Mouse (Mus musculus): ENCODE results near the gene Nln.

Gene Nln

DNA sequence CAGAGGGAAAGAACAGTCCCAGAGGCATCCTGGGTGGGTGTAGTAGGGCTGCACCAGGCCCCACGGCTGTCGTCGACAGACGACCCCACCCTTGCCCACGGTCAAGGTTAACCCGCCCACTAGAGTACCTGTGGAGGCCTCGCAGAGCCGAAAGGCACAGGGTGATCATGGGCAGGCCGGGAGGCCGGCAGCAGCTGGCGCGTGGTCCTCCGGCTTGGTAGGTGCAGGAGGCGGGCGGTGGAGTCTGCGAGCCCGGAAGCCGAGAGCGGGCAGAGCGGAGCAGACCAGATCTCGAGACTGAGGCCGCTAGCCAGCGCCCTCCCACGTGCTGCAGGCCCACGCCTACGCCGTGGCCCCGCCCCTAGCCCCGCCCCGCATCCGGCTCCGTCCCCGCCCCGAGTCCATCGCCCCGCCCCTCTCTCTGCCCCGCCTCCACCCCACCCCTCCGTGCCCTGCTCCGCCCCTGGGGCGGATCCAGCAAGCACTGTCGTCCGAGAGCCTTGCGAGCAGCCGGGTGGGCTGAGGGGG lies at the start of gene Nln, which contains the start of gene Sgtb:
Nln (minus strand) TSS at position 327 of the 528 bp plus-strand sequence.
Sgtb (plus strand) TSS at position 454 of the 528 bp plus-strand sequence.
- TF ChIP-seq GATA4 (IDR thresholded peaks at IDR 0.05; ENCODE audit: insufficient replicate concordance, low read length): no peak; the same call in 1 of the 2 replicates

DNA sequence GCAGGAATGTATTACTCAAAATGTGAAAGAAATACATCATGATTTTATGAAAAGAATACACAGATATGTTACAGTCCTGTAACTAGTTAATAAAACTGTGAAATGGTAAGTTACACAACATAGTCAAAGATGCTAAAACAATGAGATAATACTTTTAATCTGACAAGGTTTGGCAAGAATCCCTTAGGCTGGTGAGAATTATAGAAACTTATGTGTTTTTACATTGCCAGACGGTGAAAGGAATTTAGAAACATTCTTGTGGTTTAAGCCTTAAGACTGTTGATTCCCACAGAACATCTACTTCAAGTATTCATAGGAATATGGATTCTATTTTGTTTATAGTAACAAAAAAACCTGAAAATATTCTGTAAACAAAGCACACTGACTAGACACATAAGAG lies 46.3 kb upstream of the Nln start:
- TF ChIP-seq GATA4 (IDR thresholded peaks at IDR 0.05; ENCODE audit: insufficient replicate concordance, low read length): no peak

DNA sequence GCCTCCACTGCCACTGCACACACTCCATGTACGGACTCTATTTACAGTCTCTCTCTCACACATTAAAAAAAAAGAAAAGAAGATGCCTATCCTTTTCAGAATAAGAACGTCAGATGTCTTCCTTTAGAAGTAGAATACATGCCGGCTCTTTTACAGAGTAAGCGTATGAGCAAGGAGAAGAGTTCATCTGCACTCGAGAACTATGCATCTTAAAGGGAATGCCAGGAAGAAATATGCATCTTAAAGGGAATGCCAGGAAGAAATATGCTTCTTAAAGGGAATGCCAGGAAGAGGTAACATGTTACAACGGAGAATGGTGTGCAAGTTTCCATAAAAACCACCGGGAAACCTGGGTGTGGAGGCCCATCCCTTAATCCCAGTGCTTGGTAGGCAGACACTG lies 45.7 kb upstream of the Nln start:
- no peak for TF ChIP-seq GATA4 (IDR thresholded peaks at IDR 0.05; ENCODE audit: insufficient replicate concordance, low read length)

DNA sequence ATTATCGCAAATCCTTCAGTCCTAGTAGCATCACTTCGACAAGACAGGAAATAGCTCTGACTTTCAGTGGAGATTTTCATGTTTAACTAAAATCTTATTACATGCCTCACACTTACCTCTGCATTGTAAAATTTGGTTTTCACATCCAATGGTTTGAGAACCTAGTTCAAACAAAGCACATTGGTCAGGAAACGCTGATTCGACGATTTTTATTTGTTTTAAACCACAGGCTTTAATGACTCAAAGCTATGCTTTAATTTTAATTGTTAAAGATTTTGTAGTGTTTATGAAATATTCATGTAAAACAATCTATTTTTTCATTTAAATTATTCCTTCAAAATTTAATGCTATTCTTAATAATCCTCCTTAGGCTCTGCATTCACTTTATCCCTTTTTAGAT lies 44.8 kb upstream of the Nln start:
- no peak for TF ChIP-seq GATA4 (IDR thresholded peaks at IDR 0.05; ENCODE audit: insufficient replicate concordance, low read length)

DNA sequence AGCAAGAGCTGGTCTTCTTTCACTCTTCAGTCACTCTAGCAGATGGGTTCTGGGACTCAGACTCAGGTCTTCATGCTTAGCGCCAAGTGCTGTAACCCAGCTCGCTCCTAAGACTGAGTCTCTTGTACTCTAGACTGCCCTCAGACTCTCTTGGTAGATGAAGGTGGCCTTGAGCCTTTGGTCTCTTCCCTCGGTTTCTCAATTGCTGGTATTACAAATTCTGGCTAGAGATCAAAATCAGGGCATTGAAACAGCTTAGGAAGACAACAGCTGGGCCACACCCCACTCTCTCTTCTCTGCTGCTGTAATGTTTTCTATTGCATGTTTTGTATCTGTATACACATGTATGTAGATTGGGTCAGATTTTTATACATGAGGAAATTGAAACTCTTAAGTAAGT lies 36.2 kb upstream of the Nln start:
- TF ChIP-seq GATA4 (IDR thresholded peaks at IDR 0.05; ENCODE audit: insufficient replicate concordance, low read length): no peak

DNA sequence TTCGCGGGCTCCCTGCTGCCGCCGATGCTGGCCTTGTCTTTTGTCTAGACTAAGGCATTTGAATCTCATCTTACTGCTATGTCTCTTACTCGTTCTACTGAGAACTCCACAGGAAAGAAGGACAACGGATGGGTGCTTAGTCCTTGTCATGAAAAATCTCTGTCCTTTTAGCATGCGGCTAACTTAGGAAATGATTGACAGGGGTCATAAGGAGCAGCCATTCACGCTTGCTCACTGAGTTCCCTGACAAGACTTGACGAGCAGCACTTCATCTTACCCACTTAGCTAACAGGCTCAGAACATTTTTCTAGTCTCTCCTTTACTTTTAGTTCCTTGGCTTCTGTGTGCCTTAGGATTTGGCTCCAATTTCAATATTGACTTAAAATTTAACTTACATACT lies 35.5 kb upstream of the Nln start:
- no peak for TF ChIP-seq GATA4 (IDR thresholded peaks at IDR 0.05; ENCODE audit: insufficient replicate concordance, low read length)

DNA sequence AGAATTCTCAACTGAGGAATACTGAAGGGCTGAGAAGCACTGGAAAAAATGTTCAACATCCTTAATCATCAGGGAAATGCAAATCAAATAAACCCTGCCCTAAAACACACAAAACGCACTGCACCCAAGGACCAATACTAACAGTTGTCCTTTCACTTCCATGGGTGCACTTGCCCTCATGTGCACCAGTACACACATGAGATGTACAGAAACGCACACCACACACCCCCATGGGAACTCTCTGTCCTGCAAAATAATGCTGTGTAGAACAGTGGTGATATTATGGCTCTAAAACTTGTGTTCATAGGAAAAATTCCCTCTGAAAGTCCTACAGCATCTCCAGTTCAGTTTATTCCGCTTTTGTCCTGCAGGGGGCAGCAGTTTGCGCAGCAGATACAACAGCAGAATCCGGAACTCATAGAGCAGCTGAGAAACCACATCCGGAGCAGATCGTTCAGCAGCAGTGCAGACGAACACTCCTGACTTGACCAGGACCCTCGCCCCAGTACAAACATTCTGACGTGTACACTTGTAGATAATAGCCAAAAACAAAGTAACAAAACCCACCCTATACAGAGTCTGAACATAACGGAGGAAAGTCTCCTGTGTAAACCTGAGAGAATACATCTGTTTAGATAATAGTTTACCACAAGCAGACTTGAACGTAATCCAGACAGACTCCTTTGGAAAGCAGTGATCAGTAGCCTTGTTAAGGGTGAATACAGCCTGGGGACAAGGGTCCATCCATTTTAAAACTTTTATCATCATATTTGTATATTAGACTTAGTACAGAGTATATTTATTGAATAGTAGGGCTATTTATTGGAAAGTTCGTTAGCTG lies 30.2 kb upstream of the Nln start:
- no peak for TF ChIP-seq GATA4 (IDR thresholded peaks at IDR 0.05; ENCODE audit: insufficient replicate concordance, low read length)

DNA sequence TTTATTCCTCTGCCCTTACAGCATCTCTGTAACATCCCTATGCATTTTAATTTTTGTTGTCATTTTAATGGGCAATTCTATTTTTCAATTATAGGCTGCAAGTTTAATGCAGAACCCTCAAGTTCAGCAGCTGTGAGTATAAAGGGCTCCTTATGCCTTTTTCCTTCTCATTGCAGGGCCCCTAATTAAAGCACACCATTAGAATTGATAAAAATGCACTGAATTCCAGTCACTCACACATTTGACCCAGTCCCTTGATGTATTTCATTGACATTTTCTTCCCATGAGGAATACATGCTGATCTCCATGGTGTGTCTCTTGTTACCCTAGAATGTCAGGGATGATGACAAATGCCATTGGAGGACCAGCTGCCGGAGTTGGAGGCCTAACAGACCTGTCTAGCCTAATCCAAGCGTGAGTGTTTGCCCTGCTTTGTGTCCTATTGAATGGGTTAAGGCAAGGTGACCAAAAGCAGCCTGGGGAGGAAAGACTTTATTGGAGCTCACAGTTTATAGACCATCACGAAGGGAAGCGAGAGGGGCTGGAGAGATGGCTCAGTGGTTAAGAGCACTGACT lies 25.2 kb upstream of the Nln start:
- no peak for TF ChIP-seq GATA4 (IDR thresholded peaks at IDR 0.05; ENCODE audit: insufficient replicate concordance, low read length)

DNA sequence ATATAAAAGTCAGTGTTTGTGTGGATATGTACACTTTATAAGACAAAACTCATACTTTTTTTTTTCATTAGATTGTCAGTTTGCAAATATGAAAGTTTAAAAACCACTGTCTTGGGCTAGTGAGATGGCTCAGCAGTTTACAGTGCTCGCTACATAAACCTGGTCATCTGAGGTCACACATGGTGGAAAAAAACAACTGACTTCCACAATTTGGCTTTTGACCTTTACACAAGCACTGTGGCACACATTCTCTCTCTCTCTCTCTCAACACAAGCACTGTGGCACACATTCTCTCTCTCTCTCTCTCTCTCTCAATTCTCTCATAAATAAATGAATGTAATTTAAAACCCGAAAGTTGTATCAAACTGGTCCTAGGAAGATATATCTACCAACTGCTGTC lies 23.1 kb upstream of the Nln start:
- TF ChIP-seq GATA4 (IDR thresholded peaks at IDR 0.05; ENCODE audit: insufficient replicate concordance, low read length): no peak

DNA sequence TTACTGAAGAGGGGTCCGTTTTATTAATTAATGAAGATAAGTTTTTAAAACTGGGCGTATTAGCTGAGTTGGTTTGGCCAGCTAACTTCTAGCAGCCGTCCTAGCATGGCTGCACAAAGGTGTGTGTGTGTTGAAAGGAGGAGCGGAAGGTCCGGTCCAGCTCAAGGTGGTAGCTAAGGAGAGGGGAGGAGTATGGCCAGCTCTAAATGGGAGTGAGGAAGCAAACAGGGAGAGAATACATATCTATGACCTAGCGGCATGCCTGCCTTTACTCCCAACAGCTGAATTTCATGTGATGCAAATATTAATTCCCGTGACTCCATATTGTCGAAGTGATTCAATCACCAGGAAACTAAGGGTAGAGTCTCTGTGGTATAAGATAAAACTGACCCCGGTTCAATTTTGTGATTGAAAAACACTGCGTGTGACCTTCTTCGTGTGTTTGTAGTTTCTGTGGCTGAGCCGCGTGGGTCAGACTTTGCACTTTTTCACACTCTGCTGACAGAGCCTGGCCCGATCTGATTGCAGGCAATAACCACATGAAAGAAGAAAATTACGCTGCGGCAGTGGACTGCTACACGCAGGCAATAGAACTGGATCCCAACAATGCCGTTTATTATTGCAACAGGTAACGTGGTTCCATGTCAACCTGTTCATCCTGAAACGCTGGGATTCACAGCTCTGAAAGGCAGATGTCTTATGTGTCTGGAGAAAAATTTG lies 14.4 kb upstream of the Nln start:
- TF ChIP-seq GATA4 (IDR thresholded peaks at IDR 0.05; ENCODE audit: insufficient replicate concordance, low read length): no peak

DNA sequence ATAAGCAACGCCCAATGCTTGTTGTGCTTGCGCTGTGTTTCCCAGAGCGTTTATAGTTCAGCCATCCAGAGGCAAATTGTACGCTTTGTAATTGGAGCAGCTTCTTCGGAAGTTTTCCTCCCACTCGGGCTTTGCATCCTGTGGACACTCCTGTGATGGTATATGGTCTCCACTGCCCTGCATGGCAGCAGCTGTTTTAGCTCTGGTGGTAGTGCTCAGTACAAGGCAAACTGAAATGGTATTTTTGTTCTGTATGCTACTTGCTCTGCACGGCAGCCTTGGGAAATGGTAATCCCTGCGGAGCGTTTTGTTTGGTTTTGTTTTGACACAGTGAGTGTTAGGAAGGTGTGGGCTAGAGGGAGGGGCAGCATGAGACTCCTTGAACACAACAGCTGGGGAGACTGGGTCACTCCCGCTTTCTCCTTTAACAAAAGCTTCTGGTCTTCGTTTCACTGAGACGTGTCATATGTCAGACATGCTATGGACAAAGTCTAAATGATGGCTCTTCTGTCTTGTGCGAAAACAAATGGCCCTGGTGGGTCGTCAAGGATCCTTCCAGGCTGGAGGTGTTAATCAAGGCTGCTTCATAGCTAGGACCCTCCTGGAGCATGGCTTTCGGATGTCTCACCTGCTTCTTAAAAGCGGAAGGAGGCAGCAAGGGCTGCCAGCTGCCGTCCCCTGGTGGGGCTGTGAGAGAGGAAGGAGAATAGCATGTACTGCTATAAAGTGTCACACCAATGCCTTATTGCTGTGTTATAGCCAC lies 12.8 kb upstream of the Nln start:
- no peak for TF ChIP-seq GATA4 (IDR thresholded peaks at IDR 0.05; ENCODE audit: insufficient replicate concordance, low read length)

DNA sequence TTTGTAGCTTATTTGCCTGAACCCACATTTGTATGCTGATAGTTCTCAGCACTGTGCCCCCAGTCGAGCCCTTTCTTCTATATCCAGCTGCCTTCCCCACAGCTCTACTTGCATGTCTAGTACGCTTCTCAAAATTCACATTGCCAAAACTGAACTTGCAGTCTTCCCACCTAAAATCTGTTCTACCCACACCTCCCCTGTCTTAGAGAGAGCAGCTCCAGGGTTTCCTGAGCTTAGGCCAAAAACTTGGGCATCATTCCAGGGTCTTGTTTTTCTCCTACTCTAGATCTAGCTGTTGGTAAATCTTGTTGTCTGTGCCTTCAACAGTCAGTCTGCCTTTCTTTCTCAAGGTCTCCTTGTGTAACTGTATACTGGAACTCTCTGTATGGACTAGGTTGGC lies 5.4 kb upstream of the Nln start:
- no peak for TF ChIP-seq GATA4 (IDR thresholded peaks at IDR 0.05; ENCODE audit: insufficient replicate concordance, low read length)

DNA sequence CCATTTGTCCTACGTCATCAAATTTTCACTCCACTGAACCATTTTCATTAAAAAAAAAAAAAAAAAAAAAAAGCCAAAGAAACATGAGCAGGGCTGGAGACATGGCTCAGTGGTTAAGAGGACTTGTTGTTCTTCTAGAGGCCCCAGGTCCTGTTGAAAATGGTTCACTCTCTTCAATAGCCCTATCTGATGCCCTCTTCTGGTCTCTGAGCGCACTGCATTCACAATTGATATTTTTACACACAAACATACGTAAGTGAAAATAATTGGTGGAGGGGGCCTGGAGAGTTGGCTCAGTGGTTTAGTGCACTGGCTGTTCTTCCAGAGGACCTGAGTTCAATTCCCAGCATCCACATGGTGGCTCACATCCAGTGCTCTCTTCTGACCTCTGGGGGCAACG lies 4.4 kb upstream of the Nln start:
- no peak for TF ChIP-seq GATA4 (IDR thresholded peaks at IDR 0.05; ENCODE audit: insufficient replicate concordance, low read length)

DNA sequence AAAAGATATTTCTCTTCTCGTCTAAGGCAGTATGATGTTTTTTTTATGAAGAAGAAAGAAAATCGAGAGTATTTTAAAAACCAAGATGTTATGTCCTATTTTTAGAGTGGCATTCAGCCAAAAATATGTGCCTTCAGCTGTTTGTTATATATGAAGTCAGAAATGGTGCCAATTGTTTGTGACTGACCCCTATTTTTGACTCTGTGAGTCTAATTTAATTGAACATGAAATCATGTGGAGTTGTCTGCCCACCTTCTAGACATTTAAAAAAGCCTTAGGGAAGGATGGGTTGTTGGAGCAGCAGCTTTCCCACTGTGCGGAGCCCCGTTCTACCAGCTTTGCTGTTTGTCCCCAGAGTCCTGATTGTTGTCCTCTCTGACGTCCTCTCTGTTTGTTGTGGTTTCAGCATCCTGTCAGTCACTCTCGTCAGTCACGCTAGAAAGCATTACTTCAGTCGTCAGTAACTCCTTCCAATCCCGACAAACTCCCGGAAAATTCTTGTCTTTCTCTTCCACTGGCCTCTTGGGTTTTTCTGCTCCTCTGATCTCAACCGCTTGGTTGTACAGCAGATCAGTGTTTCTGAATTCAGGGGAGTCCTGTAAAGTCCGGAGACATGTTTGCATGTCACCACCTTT lies 3.0 kb upstream of the Nln start:
- no peak for TF ChIP-seq GATA4 (IDR thresholded peaks at IDR 0.05; ENCODE audit: insufficient replicate concordance, low read length)

DNA sequence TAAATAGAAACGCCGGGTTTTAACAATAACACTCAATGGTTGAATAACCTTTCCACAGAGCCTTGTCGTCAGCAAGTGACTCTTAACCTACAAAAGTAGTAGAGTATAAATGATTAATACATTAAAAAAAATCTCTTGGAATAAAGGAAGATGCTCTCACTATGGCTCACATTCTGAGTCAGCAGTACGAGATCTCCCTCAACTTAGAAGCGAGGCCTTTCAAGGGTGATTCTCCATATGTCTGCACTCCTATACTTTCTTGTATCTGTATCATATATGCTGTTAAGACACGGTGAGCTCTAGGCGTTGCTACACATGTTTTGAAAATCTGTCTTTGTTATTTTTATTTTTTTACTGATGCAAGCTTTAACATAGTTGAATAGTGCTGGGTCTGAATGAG lies 1.1 kb upstream of the Nln start:
- TF ChIP-seq GATA4 (IDR thresholded peaks at IDR 0.05; ENCODE audit: insufficient replicate concordance, low read length): no peak

Data from liver, adult (tissue).